Mouse (Mus musculus): ENCODE data around the gene Ttc39d.

DNA sequence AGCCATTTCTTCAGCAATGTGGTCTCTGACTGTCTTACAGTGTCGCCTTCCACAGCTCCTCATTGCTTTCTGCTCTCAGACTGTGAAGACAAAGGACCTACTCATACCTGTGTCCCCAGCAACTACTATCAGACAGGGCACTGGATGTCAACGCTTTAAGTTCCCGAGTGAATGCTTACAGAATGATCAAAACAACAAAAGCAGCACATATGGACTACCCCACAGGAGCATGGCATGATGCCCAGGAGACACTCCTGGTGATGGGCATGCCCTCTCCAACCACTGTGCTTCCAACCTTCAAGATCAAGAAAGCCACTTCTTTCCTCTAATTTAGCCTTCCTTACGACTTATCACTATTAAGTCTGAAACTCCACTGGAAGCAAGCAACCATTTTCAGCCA, 59.8 kb downstream of the Ttc39d start:
- TF ChIP-seq CTCF (IDR thresholded peaks at IDR 0.05; ENCODE audit: control insufficient read depth, insufficient read depth, low read length) (no peak), POLR2A (IDR thresholded peaks at IDR 0.05; ENCODE audit: borderline replicate concordance, control insufficient read depth, low read depth, low read length) (no peak)

Data from bone marrow, adult 2 months (tissue).